Mouse (Mus musculus) testis, adult 2 months (tissue): ENCODE measurements around the gene Spaca4. TPM values are rescaled to one million over a fixed set of nuclear protein-coding genes. Genes with fewer than 3 reads are reported as not detected.
A peak's percentile ranks its signal among the peaks of the same experiment; 100 is the strongest.

ENCODE experiments used
- H3K27ac ChIP-seq: fragments of 200-500 bp; 2 replicates; pipeline ENCODE4 v1.5.1; 2012; ENCODE audit warnings: low read depth, low read length; ENCODE audit not compliant: control insufficient read depth, insufficient read depth
- H3K27me3 ChIP-seq: fragments of 200-500 bp; 2 replicates; pipeline ENCODE4 v1.6.1; 2012; ENCODE audit warnings: mild to moderate bottlenecking, low read length, moderate library complexity; ENCODE audit not compliant: control insufficient read depth, insufficient read depth
- H3K36me3 ChIP-seq: fragments of 200-500 bp; 2 replicates; pipeline ENCODE4 v1.6.1; 2012; ENCODE audit warnings: mild to moderate bottlenecking, low read length; ENCODE audit not compliant: control insufficient read depth, insufficient read depth
- H3K4me1 ChIP-seq: fragments of 200-500 bp; 2 replicates; pipeline ENCODE4 v1.6.1; 2012; ENCODE audit warnings: low read length; ENCODE audit not compliant: control insufficient read depth, insufficient read depth
- H3K4me3 ChIP-seq: fragments of 200-500 bp; 2 replicates; pipeline ENCODE4 v1.5.1; 2012; ENCODE audit warnings: low read depth, mild to moderate bottlenecking, low read length, moderate library complexity, mixed read lengths; ENCODE audit not compliant: control insufficient read depth
- CTCF ChIP-seq: fragments of 200-500 bp; IDR thresholded peaks from 2 replicates; pipeline ENCODE4 v1.5.1; 2012; ENCODE audit warnings: low read depth, mild to moderate bottlenecking, inconsistent platforms, low read length, moderate library complexity; ENCODE audit not compliant: control insufficient read depth, insufficient read depth, insufficient replicate concordance
- POLR2A ChIP-seq: fragments of 200-500 bp; IDR thresholded peaks from 2 replicates; pipeline ENCODE4 v1.6.1; 2012; ENCODE audit warnings: low read depth, mild to moderate bottlenecking, inconsistent platforms, low read length, moderate library complexity; ENCODE audit not compliant: control insufficient read depth
- polyA plus RNA-seq: library from polyadenylated mRNA; depleted of rRNA; stranded (reverse); fragments of >200 nt; gene quantifications from 2 replicates; pipeline ENCODE4 v1.2.3, GENCODE M21; 2012

The Spaca4 gene
- polyA plus RNA-seq, 1 experiment, result 614 TPM

- no peaks in the 10 kb centered on the region for H3K36me3 ChIP-seq
- no peaks in the 10 kb centered on the region for H3K27me3 ChIP-seq
- H3K4me3 ChIP-seq, result no peak overlapping the region
- TF ChIP-seq CTCF (peak; percentile 21; the same call in 1 of the 2 replicates), POLR2A (no peak)
- H3K4me1 ChIP-seq, result peaks cover 3% of the 10 kb centered on the region
- H3K27ac ChIP-seq, result no peak overlapping the region
Measured at GRCm38 (mm10) chr7:45730727-45731431, 5.3 kb upstream of the Spaca4 start.

GRCm38 (mm10) chr7:45727625-45728024, 2.0 kb upstream of the Spaca4 start:
- Histone ChIP-seq H3K4me1 (peaks cover 5% of the 10 kb centered on the region), H3K4me3 (peak overlapping the region; percentile 80), H3K27me3 (no peaks in the 10 kb centered on the region), H3K36me3 (no peaks in the 10 kb centered on the region), H3K27ac (no peak overlapping the region)
- TF ChIP-seq POLR2A (no peak), CTCF (no peak)

GRCm38 (mm10) chr7:45726419-45726818, 806 bp upstream of the Spaca4 start:
- Histone ChIP-seq H3K4me1 (peaks cover 3% of the 10 kb centered on the region), H3K27me3 (no peaks in the 10 kb centered on the region), H3K4me3 (peak overlapping the region; percentile 80), H3K27ac (no peak overlapping the region), H3K36me3 (no peaks in the 10 kb centered on the region)
- no peak for TF ChIP-seq POLR2A
- TF ChIP-seq CTCF, result no peak

- peaks cover 3% of the 10 kb centered on the region for H3K4me1 ChIP-seq
- H3K36me3 ChIP-seq, result no peaks in the 10 kb centered on the region
- H3K4me3 ChIP-seq, result peak overlapping the region; percentile 80
- no peaks in the 10 kb centered on the region for H3K27me3 ChIP-seq
- TF ChIP-seq POLR2A, result no peak
- no peak for TF ChIP-seq CTCF
- H3K27ac ChIP-seq, result peak overlapping the region; percentile 51
Measured at GRCm38 (mm10) chr7:45725151-45725550, 462 bp downstream of the Spaca4 start.

GRCm38 (mm10) chr7:45723781-45724180, 1.8 kb downstream of the Spaca4 start:
- Histone ChIP-seq H3K27me3 (no peaks in the 10 kb centered on the region), H3K4me3 (peak overlapping the region; percentile 80), H3K27ac (no peak overlapping the region), H3K4me1 (peaks cover 6% of the 10 kb centered on the region), H3K36me3 (no peaks in the 10 kb centered on the region)
- TF ChIP-seq CTCF, result no peak
- no peak for TF ChIP-seq POLR2A

GRCm38 (mm10) chr7:45723301-45723700, 2.3 kb downstream of the Spaca4 start:
- Histone ChIP-seq H3K36me3 (no peaks in the 10 kb centered on the region), H3K4me1 (peaks cover 6% of the 10 kb centered on the region), H3K4me3 (peak overlapping the region; percentile 80), H3K27ac (no peak overlapping the region), H3K27me3 (no peaks in the 10 kb centered on the region)
- TF ChIP-seq CTCF (no peak), POLR2A (no peak)

- Histone ChIP-seq H3K27me3 (no peaks in the 10 kb centered on the region), H3K36me3 (no peaks in the 10 kb centered on the region), H3K27ac (no peak overlapping the region), H3K4me3 (peak overlapping the region; percentile 80), H3K4me1 (peaks cover 6% of the 10 kb centered on the region)
- no peak for TF ChIP-seq CTCF
- TF ChIP-seq POLR2A, result no peak; the same call in 1 of the 2 replicates
Measured at GRCm38 (mm10) chr7:45722348-45722713, 3.3 kb downstream of the Spaca4 start.
